Mouse (Mus musculus) CH12F3 (cell line): ENCODE measurements around the gene Brd4.

Source experiments
- in situ Hi-C: fragments of 300-500 bp; cut with MboI; formaldehyde crosslinking; loops from 2 replicates; pipeline ENCODE4 v1.14.3; 2020; ENCODE audit warnings: low sequenced_read_pairs

Brd4 gene

GRCm38 (mm10) chr17:32281126-32281525, 3.4 kb downstream of the Brd4 start:
- in situ Hi-C loops: no loop called here

GRCm38 (mm10) chr17:32280575-32280974, 3.9 kb downstream of the Brd4 start:
- in situ Hi-C loops: no loop called here

GRCm38 (mm10) chr17:32277201-32277600, 7.3 kb downstream of the Brd4 start:
- in situ Hi-C loops: no loop called here

GRCm38 (mm10) chr17:32275568-32275967, 9.0 kb downstream of the Brd4 start:
- in situ Hi-C loops: no loop called here

- in situ Hi-C loops: no loop called here
Measured at GRCm38 (mm10) chr17:32269151-32269550, 15.4 kb downstream of the Brd4 start.

GRCm38 (mm10) chr17:32268540-32268960, 16.0 kb downstream of the Brd4 start:
- in situ Hi-C loops: no loop called here

- in situ Hi-C loops: no loop called here
Measured at GRCm38 (mm10) chr17:32268096-32268495, 16.4 kb downstream of the Brd4 start.

GRCm38 (mm10) chr17:32267617-32268016, 16.9 kb downstream of the Brd4 start:
- in situ Hi-C loops: no loop called here

GRCm38 (mm10) chr17:32263672-32264071, 20.9 kb downstream of the Brd4 start:
- in situ Hi-C loops: no loop called here

- in situ Hi-C loops: no loop called here
Measured at GRCm38 (mm10) chr17:32262831-32263559, 21.5 kb downstream of the Brd4 start.

GRCm38 (mm10) chr17:32258869-32259268, 25.7 kb downstream of the Brd4 start:
- in situ Hi-C loops: no loop called here

GRCm38 (mm10) chr17:32257944-32258343, 26.6 kb downstream of the Brd4 start:
- in situ Hi-C loops: no loop called here

GRCm38 (mm10) chr17:32257452-32257851, 27.1 kb downstream of the Brd4 start:
- in situ Hi-C loops: no loop called here

- in situ Hi-C loops: no loop called here
Measured at GRCm38 (mm10) chr17:32256896-32257295, 27.6 kb downstream of the Brd4 start.

- in situ Hi-C loops: no loop called here
Measured at GRCm38 (mm10) chr17:32253261-32253660, 31.3 kb downstream of the Brd4 start.

GRCm38 (mm10) chr17:32251827-32252470, 32.6 kb downstream of the Brd4 start:
- in situ Hi-C loops: no loop called here

GRCm38 (mm10) chr17:32250066-32250465, 34.5 kb downstream of the Brd4 start:
- in situ Hi-C loops: no loop called here

GRCm38 (mm10) chr17:32248192-32248591, 36.3 kb downstream of the Brd4 start:
- in situ Hi-C loops: no loop called here

- in situ Hi-C loops: no loop called here
Measured at GRCm38 (mm10) chr17:32247616-32248015, 36.9 kb downstream of the Brd4 start.

- in situ Hi-C loops: no loop called here
Measured at GRCm38 (mm10) chr17:32246117-32246516, 38.4 kb downstream of the Brd4 start.

- in situ Hi-C loops: no loop called here
Measured at GRCm38 (mm10) chr17:32240881-32241531, 43.5 kb downstream of the Brd4 start.

- in situ Hi-C loops: no loop called here
Measured at GRCm38 (mm10) chr17:32238589-32238988, 45.9 kb downstream of the Brd4 start.
